Mouse (Mus musculus) layer of hippocampus, adult 2 months (tissue): ENCODE measurements at regions not wholly inside any gene's neighbourhood (a gene's known extent, or its start where the extent isn't known, plus 50 kb on each side); places are given as distances from the start of the nearest gene placed in this dataset.

Experiments used
- DNase-seq, 2 experiments: peaks; one replicate each; pipeline ENCODE4 v3.0.0; 2022; ENCODE audit warnings: low spot score in 2 of 2
- H3K27ac ChIP-seq: fragments of 200-600 bp; 2 replicates; pipeline ENCODE4 v1.8.1; 2022
- H3K4me3 ChIP-seq: fragments of 200-600 bp; 2 replicates; pipeline ENCODE4 v1.8.1; 2022; ENCODE audit warnings: mild to moderate bottlenecking
- CTCF ChIP-seq: fragments of 200-600 bp; conservative IDR thresholded peaks from 2 replicates; pipeline ENCODE4 v1.8.1; 2022; ENCODE audit warnings: antibody characterized with exemption, mild to moderate bottlenecking, moderate library complexity
- microRNA-seq, 2 experiments: library from miRNA; unstranded; fragments of <30 nt; microRNA quantifications; one replicate each; pipeline ENCODE4 v1.2.0; 2021

GRCm38 (mm10) chr3:17811290-17811689, 136.9 kb upstream of the Cypt12 start:
- H3K27ac ChIP-seq: no peak overlapping the region
- DNase-seq: no peak
- no peak overlapping the region for H3K4me3 ChIP-seq
- TF ChIP-seq CTCF: no peak

GRCm38 (mm10) chr3:17824201-17824600, 124.0 kb upstream of the Cypt12 start:
- H3K27ac ChIP-seq: no peak overlapping the region
- no peak for TF ChIP-seq CTCF

GRCm38 (mm10) chr3:17824662-17825061, 123.5 kb upstream of the Cypt12 start:
- peak; percentile 25 to 35 for DNase-seq
- H3K4me3 ChIP-seq: no peak overlapping the region
- no peak overlapping the region for H3K27ac ChIP-seq
- peak; percentile 99 for TF ChIP-seq CTCF

More at GRCm38 (mm10) chr3:17824201-17824600, 124.0 kb upstream of the Cypt12 start:
- H3K4me3 ChIP-seq: no peak overlapping the region
- DNase-seq: no peak

GRCm38 (mm10) chr3:17825254-17825890, 122.8 kb upstream of the Cypt12 start:
- TF ChIP-seq CTCF: no peak
- no peak for DNase-seq
- H3K27ac ChIP-seq: no peak overlapping the region
- H3K4me3 ChIP-seq: no peak overlapping the region

- Histone ChIP-seq H3K4me3 (no peak overlapping the region), H3K27ac (no peak overlapping the region)
- DNase-seq: peak; percentile 84 to 88
- peak; percentile 98 for TF ChIP-seq CTCF
Measured at GRCm38 (mm10) chr3:17834706-17835105, 113.5 kb upstream of the Cypt12 start.

- no peak for TF ChIP-seq CTCF
- peak; percentile 51 to 79 for DNase-seq
- Histone ChIP-seq H3K4me3 (no peak overlapping the region), H3K27ac (peak overlapping the region; percentile 70)
Measured at GRCm38 (mm10) chr3:17847609-17848008, 100.6 kb upstream of the Cypt12 start.

GRCm38 (mm10) chr3:17848181-17848580, 100.0 kb upstream of the Cypt12 start:
- DNase-seq: peak in 1 of 2 experiments; percentile 19
- Histone ChIP-seq H3K4me3 (no peak overlapping the region), H3K27ac (peak overlapping the region; percentile 12)
- TF ChIP-seq CTCF: peak; percentile 85

- no peak overlapping the region for H3K27ac ChIP-seq
- TF ChIP-seq CTCF: no peak
- H3K4me3 ChIP-seq: no peak overlapping the region
- peak in 1 of 2 experiments; percentile 26 for DNase-seq
Measured at GRCm38 (mm10) chr3:17862367-17862766, 85.8 kb upstream of the Cypt12 start.

- no peak overlapping the region for H3K4me3 ChIP-seq
- H3K27ac ChIP-seq: no peak overlapping the region
- no peak for TF ChIP-seq CTCF
- DNase-seq: peak; percentile 12 to 15
Measured at GRCm38 (mm10) chr3:17865112-17865511, 83.1 kb upstream of the Cypt12 start.

- Histone ChIP-seq H3K4me3 (no peak overlapping the region), H3K27ac (no peak overlapping the region)
- TF ChIP-seq CTCF: peak; percentile 90
- DNase-seq: peak; percentile 20 to 32
Measured at GRCm38 (mm10) chr3:17870895-17871482, 77.2 kb upstream of the Cypt12 start.

GRCm38 (mm10) chr3:17895869-17896268, 52.3 kb upstream of the Cypt12 start:
- no peak for DNase-seq
- no peak overlapping the region for H3K4me3 ChIP-seq
- H3K27ac ChIP-seq: no peak overlapping the region
- no peak for TF ChIP-seq CTCF

GRCm38 (mm10) chr3:17896756-17897155, 51.5 kb upstream of the Cypt12 start:
- no peak for TF ChIP-seq CTCF
- H3K27ac ChIP-seq: no peak overlapping the region
- H3K4me3 ChIP-seq: no peak overlapping the region
- DNase-seq: no peak

Small RNAs in the stretch of these regions (microRNA-seq; reads per million reads assigned to microRNA genes)
- gene Mir124a-2: 0 reads per million in 2 experiments
